Mouse (Mus musculus): ENCODE measurements at regions not wholly inside any gene's neighbourhood (a gene's known extent, or its start where the extent isn't known, plus 50 kb on each side); places are given as distances from the start of the nearest gene placed in this dataset.

DNA sequence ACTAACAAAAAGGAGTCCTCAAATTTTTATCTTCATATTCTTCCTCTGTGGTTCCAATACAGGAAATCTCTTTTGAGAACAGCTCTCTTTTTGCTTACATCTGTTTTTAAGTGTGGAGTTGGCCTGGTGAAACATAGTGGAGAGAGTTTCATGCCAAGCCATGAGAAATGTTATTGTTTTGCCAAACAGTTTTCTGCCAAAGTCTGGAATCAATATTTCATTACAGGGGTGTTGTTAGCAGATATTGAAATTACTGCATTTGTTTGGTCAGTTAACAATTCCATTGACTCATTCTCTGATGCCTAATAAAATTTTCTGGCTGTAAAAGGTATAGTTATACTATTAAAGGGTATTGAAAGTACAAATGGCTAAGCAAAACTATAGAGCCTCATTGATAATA lies 1285.2 kb upstream of the Gm7489 start:
- no peak overlapping the region for H3K4me2 ChIP-seq (replicated peaks)
- no peak overlapping the region for H3K4me3 ChIP-seq
- no peak overlapping the region for H3K27ac ChIP-seq
- no peaks in the 10 kb centered on the region for H3K27me3 ChIP-seq (replicated peaks)
- H3K9me3 ChIP-seq = no peaks in the 10 kb centered on the region
- no peaks in the 10 kb centered on the region for H3K4me1 ChIP-seq
- H3K9ac ChIP-seq = no peak overlapping the region
- ATAC-seq (ENCODE audit: low FRiP score, low read depth) = no peak
- no peaks in the 10 kb centered on the region for H3K36me3 ChIP-seq

DNA sequence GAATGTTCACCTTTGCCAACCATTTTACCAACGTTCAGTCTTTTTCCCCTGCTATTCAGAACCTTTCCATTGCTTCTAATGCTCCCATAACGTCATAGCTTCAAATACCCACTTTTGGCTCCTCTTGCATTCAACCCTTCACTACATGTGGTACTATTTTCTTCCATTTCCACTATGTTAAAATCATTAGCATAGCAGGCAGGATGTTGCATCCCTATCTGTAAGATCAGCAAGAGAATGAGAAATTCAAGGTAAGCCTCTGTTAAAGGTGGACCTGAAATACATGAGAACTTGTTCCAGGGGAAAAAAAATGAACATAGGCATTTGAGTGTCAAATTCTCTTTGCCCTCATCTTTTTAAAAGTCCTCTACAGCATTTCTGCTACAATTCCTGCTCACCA lies 1284.7 kb upstream of the Gm7489 start:
- no peak overlapping the region for H3K27ac ChIP-seq
- H3K36me3 ChIP-seq = no peaks in the 10 kb centered on the region
- no peaks in the 10 kb centered on the region for H3K9me3 ChIP-seq
- no peaks in the 10 kb centered on the region for H3K27me3 ChIP-seq (replicated peaks)
- 73% methylated on average over 2 of the region's 2 CpGs for WGBS
- ATAC-seq (ENCODE audit: low FRiP score, low read depth) = no peak
- no peak overlapping the region for H3K4me2 ChIP-seq (replicated peaks)
- no peak overlapping the region for H3K4me3 ChIP-seq
- H3K4me1 ChIP-seq = no peaks in the 10 kb centered on the region
- H3K9ac ChIP-seq = no peak overlapping the region

DNA sequence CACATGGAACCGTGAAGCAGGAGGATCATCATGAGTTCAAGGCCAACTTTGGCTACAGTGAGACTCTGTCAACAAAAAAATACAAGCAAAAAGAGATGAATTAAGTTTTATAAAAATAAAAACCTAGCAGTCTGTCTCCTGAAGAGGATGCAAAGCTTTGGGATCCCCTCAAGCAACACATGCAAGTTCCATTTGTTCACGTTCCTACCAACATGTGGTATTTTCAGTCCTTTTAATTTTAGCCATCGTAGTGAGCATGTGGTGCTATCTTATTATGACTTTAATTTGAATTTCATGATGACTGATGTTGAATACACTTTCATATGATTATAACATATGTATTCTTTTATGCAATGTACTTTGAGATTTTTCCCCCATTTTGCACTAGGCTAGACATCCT lies 1244.9 kb upstream of the Gm7489 start:
- Histone ChIP-seq H3K27me3 (replicated peaks) (no peaks in the 10 kb centered on the region), H3K4me3 (no peak overlapping the region), H3K27ac (no peak overlapping the region), H3K4me1 (no peaks in the 10 kb centered on the region), H3K9me3 (no peaks in the 10 kb centered on the region), H3K4me2 (replicated peaks) (no peak overlapping the region), H3K36me3 (no peaks in the 10 kb centered on the region), H3K9ac (no peak overlapping the region)
- 91% methylated on average over 3 of the region's 3 CpGs for WGBS
- ATAC-seq (ENCODE audit: low FRiP score, low read depth) = no peak

DNA sequence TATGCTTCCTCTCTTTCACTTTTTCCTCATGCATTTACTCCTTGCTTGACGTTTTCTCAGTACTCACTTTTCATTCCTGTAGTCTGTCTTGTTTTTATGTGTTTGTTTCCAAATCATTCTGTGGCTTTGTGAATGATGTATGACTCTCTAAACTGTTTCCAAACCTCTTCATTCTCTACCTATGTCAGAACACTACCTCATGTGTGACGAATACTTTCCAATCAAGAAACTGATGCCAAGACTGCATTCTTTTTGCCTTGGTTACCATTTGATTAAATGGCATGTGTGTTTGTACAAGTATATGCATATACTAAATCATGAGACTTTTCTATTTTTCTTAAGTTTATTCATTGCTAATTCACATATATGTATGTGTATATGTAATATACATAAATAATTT lies 1238.7 kb upstream of the Gm7489 start:
- WGBS = 81% methylated on average over 2 of the region's 2 CpGs
- Histone ChIP-seq H3K4me3 (no peak overlapping the region), H3K36me3 (no peaks in the 10 kb centered on the region), H3K9me3 (no peaks in the 10 kb centered on the region), H3K4me2 (replicated peaks) (no peak overlapping the region), H3K9ac (no peak overlapping the region), H3K27me3 (replicated peaks) (no peaks in the 10 kb centered on the region), H3K27ac (no peak overlapping the region), H3K4me1 (no peaks in the 10 kb centered on the region)
- ATAC-seq (ENCODE audit: low FRiP score, low read depth) = no peak

DNA sequence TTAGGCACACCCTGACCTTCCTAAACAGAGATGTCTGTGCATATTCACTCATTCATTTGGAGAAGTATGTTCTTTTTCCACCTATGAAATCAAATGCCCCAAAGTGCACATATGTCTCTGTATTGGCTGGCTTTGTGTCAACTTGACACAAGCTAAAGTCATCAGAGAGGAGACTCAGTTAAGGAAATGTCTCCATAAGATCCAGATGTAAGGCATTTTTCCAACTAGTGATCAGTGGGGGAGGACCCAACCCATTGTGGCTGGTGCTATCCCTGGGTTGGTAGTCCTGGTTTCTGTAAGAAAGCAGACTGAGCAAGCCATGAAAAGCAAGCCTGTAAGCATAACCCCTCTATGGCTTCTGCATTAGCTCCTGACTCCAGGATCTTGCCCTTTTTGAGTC lies 1226.8 kb upstream of the Gm7489 start:
- Histone ChIP-seq H3K4me1 (no peaks in the 10 kb centered on the region), H3K9ac (no peak overlapping the region), H3K9me3 (no peaks in the 10 kb centered on the region), H3K4me2 (replicated peaks) (no peak overlapping the region), H3K36me3 (no peaks in the 10 kb centered on the region), H3K4me3 (no peak overlapping the region), H3K27ac (no peak overlapping the region), H3K27me3 (replicated peaks) (no peaks in the 10 kb centered on the region)
- no peak for ATAC-seq (ENCODE audit: low FRiP score, low read depth)

All from neural tube, embryonic 12.5 days (tissue).